Mouse (Mus musculus): ENCODE data around the gene Relt.

DNA sequence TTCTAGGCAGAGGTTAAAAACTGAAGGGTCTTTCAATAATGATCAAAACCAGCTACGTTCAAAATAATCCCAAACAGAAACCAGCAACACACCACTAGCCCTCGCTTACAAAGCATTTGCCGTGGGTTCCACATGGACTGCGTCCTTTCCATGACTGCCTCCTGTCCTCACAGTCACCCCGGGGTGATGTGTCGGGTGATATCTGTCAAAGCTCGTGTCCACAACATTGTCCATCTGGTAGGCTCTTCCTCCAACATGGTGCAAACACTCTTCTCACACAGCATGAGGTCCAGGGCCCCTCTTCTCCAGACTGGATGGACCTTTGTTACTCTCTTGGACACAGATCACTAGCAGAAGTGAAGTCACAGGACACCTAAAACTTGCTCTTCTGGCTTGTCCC, 41.8 kb upstream of the Relt start:
- TF ChIP-seq CTCF (IDR thresholded peaks at IDR 0.05; ENCODE audit: borderline replicate concordance, control insufficient read depth, extremely low read depth, insufficient read depth, low read length, poor library complexity) (no peak), POLR2A (IDR thresholded peaks at IDR 0.05; ENCODE audit: control insufficient read depth, extremely low read depth, insufficient read depth, low read length, poor library complexity) (no peak)

Measured in thymus, adult 2 months (tissue).